Comparison of ENCODE assay signal across 9 mouse cellular contexts in genomic region chr9:107645153-107645510, GRCm38 (mm10). TPM values are rescaled to one million over a fixed set of nuclear protein-coding genes. Genes with fewer than 3 reads are reported as not detected.
A peak's percentile ranks its signal among the peaks of the same experiment; 100 is the strongest.
DNase-seq lines count a peak whose midpoint lies in the region; ATAC-seq and TF ChIP-seq lines count a peak whose summit lies in the region.
"Had no signal": no experiment of that assay in that cellular context is flagged by ENCODE, and none has a peak within 500 bp of the region (broad histone marks: within the 10 kb centered on the region; RNA-seq: fewer than 3 reads in every experiment).

No protein-coding gene starts in this region.

- no peak overlapping the region for H3K4me3 ChIP-seq in heart, embryonic 12.5 days
- H3K4me3 ChIP-seq in heart, adult 2 months = no peak overlapping the region; the same call in 1 of the 2 replicates
- no peak overlapping the region for H3K4me3 ChIP-seq in embryonic facial prominence, embryonic 14.5 days (ENCODE audit: low read depth, low read length)
- H3K4me3 ChIP-seq in midbrain, embryonic 13.5 days (replicated peaks) = no peak overlapping the region

- H3K9me3 ChIP-seq in heart, embryonic 12.5 days (replicated peaks) = no peaks in the 10 kb centered on the region
- no peaks in the 10 kb centered on the region for H3K9me3 ChIP-seq in embryonic facial prominence, embryonic 14.5 days (ENCODE audit: control insufficient read depth, low read length)
- no peaks in the 10 kb centered on the region for H3K9me3 ChIP-seq in midbrain, embryonic 13.5 days

- WGBS in heart, embryonic 12.5 days = 46% methylated on average over 7 of the region's 7 CpGs
- WGBS in heart, adult 2 months = 41% methylated on average over 7 of the region's 7 CpGs
- WGBS in embryonic facial prominence, embryonic 14.5 days = 53% methylated on average over 7 of the region's 7 CpGs
- WGBS in midbrain, embryonic 13.5 days = 59% methylated on average over 7 of the region's 7 CpGs

- peak overlapping the region; percentile 75 for H3K4me2 ChIP-seq in heart, embryonic 12.5 days
- H3K4me2 ChIP-seq in embryonic facial prominence, embryonic 14.5 days (ENCODE audit: low read depth, low read length) = peak overlapping the region; percentile 83
- peak overlapping the region; percentile 58; the same call in 1 of the 2 replicates for H3K4me2 ChIP-seq in midbrain, embryonic 13.5 days (replicated peaks)

- H3K36me3 ChIP-seq in heart, embryonic 12.5 days = no peaks in the 10 kb centered on the region
- no peaks in the 10 kb centered on the region for H3K36me3 ChIP-seq in heart, adult 2 months (ENCODE audit: control insufficient read depth, insufficient read depth, low read length)
- no peaks in the 10 kb centered on the region for H3K36me3 ChIP-seq in embryonic facial prominence, embryonic 14.5 days (ENCODE audit: control insufficient read depth, insufficient read depth, low read length)
- H3K36me3 ChIP-seq in midbrain, embryonic 13.5 days = no peaks in the 10 kb centered on the region

- ATAC-seq in heart, embryonic 12.5 days (ENCODE audit: insufficient number of reproducible peaks, low FRiP score) = no peak
- ATAC-seq in embryonic facial prominence, embryonic 14.5 days (ENCODE audit: low read depth) = no peak
- ATAC-seq in midbrain, embryonic 13.5 days = peak; percentile 17

- H3K27me3 ChIP-seq in heart, embryonic 12.5 days (replicated peaks) = no peaks in the 10 kb centered on the region
- H3K27me3 ChIP-seq in heart, adult 2 months (ENCODE audit: control insufficient read depth, insufficient read depth, low read length) = no peaks in the 10 kb centered on the region
- H3K27me3 ChIP-seq in embryonic facial prominence, embryonic 14.5 days (replicated peaks; ENCODE audit: control insufficient read depth, insufficient read depth, low read length) = no peaks in the 10 kb centered on the region
- H3K27me3 ChIP-seq in midbrain, embryonic 13.5 days = no peaks in the 10 kb centered on the region

- TF ChIP-seq EP300 in heart, adult 2 months (IDR thresholded peaks at IDR 0.05; ENCODE audit: insufficient read depth, low read depth, low read length) = no peak

- peaks cover 15% of the 10 kb centered on the region for H3K4me1 ChIP-seq in heart, embryonic 12.5 days (replicated peaks)
- H3K4me1 ChIP-seq in heart, adult 2 months (ENCODE audit: control insufficient read depth, insufficient read depth, low read length) = peaks cover 6% of the 10 kb centered on the region
- H3K4me1 ChIP-seq in embryonic facial prominence, embryonic 14.5 days (ENCODE audit: control insufficient read depth, insufficient read depth, low read length) = peaks cover 4% of the 10 kb centered on the region; the same call in 1 of the 2 replicates
- peaks cover 38% of the 10 kb centered on the region for H3K4me1 ChIP-seq in midbrain, embryonic 13.5 days (replicated peaks)

- H3K27ac ChIP-seq in heart, embryonic 12.5 days (ENCODE audit: poor library complexity, severe bottlenecking) = no peak overlapping the region
- H3K27ac ChIP-seq in heart, adult 2 months = no peak overlapping the region; the same call in 1 of the 2 replicates
- no peak overlapping the region for H3K27ac ChIP-seq in embryonic facial prominence, embryonic 14.5 days (replicated peaks; ENCODE audit: low read depth, low read length)
- H3K27ac ChIP-seq in midbrain, embryonic 13.5 days = no peak overlapping the region

- peak overlapping the region; percentile 58 for H3K9ac ChIP-seq in heart, embryonic 12.5 days
- H3K9ac ChIP-seq in heart, adult 2 months (ENCODE audit: low read depth, low read length) = no peak overlapping the region
- H3K9ac ChIP-seq in embryonic facial prominence, embryonic 14.5 days (ENCODE audit: low read depth, low read length) = no peak overlapping the region
- peak overlapping the region; percentile 63; the same call in 1 of the 2 replicates for H3K9ac ChIP-seq in midbrain, embryonic 13.5 days (replicated peaks)

- no peak for TF ChIP-seq POLR2A in heart, adult 2 months (IDR thresholded peaks at IDR 0.05; ENCODE audit: insufficient read depth, low read depth, low read length)

- intact Hi-C loops in heart, adult 2 months (cut with DNase I) = loop anchor here (1.0 to 2.0 kb wide), 2 partner anchors 31 to 78 kb away; partner anchors contain the start of gene Hyal2

- no peak for TF ChIP-seq CTCF in heart, adult 2 months (IDR thresholded peaks at IDR 0.05)

- DNase-seq in heart, adult 2 months = no peak
- DNase-seq in embryonic facial prominence, embryonic 14.5 days (ENCODE audit: low spot score) = no peak
- peak; percentile 60 to 64 for DNase-seq in kidney, adult 8-10 months
- DNase-seq in T-cell, adult 2 months (ENCODE audit: low spot score) = no peak
- DNase-seq in MN1 (ENCODE audit: low spot score) = no peak
- no peak for DNase-seq in spleen, postnatal 36 days (ENCODE audit: low spot score in 2 of 2)

- H3K79me2 ChIP-seq in heart, adult 2 months (replicated peaks; ENCODE audit: control insufficient read depth, insufficient read depth, low read length) = no peaks in the 10 kb centered on the region

RNA-seq across cellular contexts. Expression of gene Gnai2, which starts 10.0 kb away (rescaled TPM):
- 404 and 442 TPM in 2 replicates for polyA plus RNA-seq in heart, embryonic 12.5 days (2016; fragmentation: Nextera tagmentation; extraction: Ambion mirVana)
- 100 to 1,000 TPM; 243 to 250 TPM for total RNA-seq in heart, adult 2 months (2021)
- polyA plus RNA-seq in heart, adult 2 months (2012; rRNA removed) = 311 and 386 TPM in 2 replicates
- polyA plus RNA-seq in embryonic facial prominence, embryonic 14.5 days (2014; fragmentation: Nextera tagmentation; extraction: Ambion mirVana) = 380 and 416 TPM in 2 replicates
- 399 and 416 TPM in 2 replicates for polyA plus RNA-seq in midbrain, embryonic 13.5 days (2015; fragmentation: Nextera tagmentation; extraction: Ambion mirVana)

RNA-seq across cellular contexts. Expression of gene Slc38a3, which starts 24.2 kb away (rescaled TPM):
- 2.9 and 3.2 TPM in 2 replicates for polyA plus RNA-seq in heart, embryonic 12.5 days (2016; fragmentation: Nextera tagmentation; extraction: Ambion mirVana)
- 10 to 100 TPM; 71.5 to 88.3 TPM for total RNA-seq in heart, adult 2 months (2021)
- polyA plus RNA-seq in heart, adult 2 months (2012; rRNA removed) = 162 and 314 TPM in 2 replicates
- polyA plus RNA-seq in embryonic facial prominence, embryonic 14.5 days (2014; fragmentation: Nextera tagmentation; extraction: Ambion mirVana) = 7.0 and 7.8 TPM in 2 replicates
- polyA plus RNA-seq in midbrain, embryonic 13.5 days (2015; fragmentation: Nextera tagmentation; extraction: Ambion mirVana) = 18.7 and 22.0 TPM in 2 replicates
- total RNA-seq: hematopoietic stem cell, adult 5-6 weeks had no signal

RNA-seq across cellular contexts. Expression of gene Gnat1, which starts 34.4 kb away (rescaled TPM):
- 0.97 and 1.2 TPM in 2 replicates for polyA plus RNA-seq in heart, embryonic 12.5 days (2016; fragmentation: Nextera tagmentation; extraction: Ambion mirVana)
- not detected for total RNA-seq in heart, adult 2 months (2021)
- not detected in 2 replicates for polyA plus RNA-seq in heart, adult 2 months (2012; rRNA removed)
- 0.79 and 1.5 TPM in 2 replicates for polyA plus RNA-seq in embryonic facial prominence, embryonic 14.5 days (2014; fragmentation: Nextera tagmentation; extraction: Ambion mirVana)
- 2.4 and 2.7 TPM in 2 replicates for polyA plus RNA-seq in midbrain, embryonic 13.5 days (2015; fragmentation: Nextera tagmentation; extraction: Ambion mirVana)
- total RNA-seq: hematopoietic stem cell, adult 5-6 weeks had no signal

RNA-seq across cellular contexts. Expression of gene Sema3b, which starts 36.1 kb away (rescaled TPM):
- polyA plus RNA-seq in heart, embryonic 12.5 days (2016; fragmentation: Nextera tagmentation; extraction: Ambion mirVana) = 10.7 and 11.2 TPM in 2 replicates
- total RNA-seq in heart, adult 2 months (2021) = 10 to 100 TPM; 19.9 to 24.2 TPM
- polyA plus RNA-seq in heart, adult 2 months (2012; rRNA removed) = 33.7 and 39.1 TPM in 2 replicates
- 18.0 and 18.2 TPM in 2 replicates for polyA plus RNA-seq in embryonic facial prominence, embryonic 14.5 days (2014; fragmentation: Nextera tagmentation; extraction: Ambion mirVana)
- 2.3 and 2.7 TPM in 2 replicates for polyA plus RNA-seq in midbrain, embryonic 13.5 days (2015; fragmentation: Nextera tagmentation; extraction: Ambion mirVana)
- total RNA-seq: hematopoietic stem cell, adult 5-6 weeks had no signal

RNA-seq across cellular contexts. Expression of gene Ifrd2, which starts 57.7 kb away (rescaled TPM):
- polyA plus RNA-seq in heart, embryonic 12.5 days (2016; fragmentation: Nextera tagmentation; extraction: Ambion mirVana) = 34.0 and 35.5 TPM in 2 replicates
- total RNA-seq in heart, adult 2 months (2021) = 10 to 100 TPM; 39.9 to 51.4 TPM
- polyA plus RNA-seq in heart, adult 2 months (2012; rRNA removed) = 43.7 and 54.5 TPM in 2 replicates
- 46.7 and 52.3 TPM in 2 replicates for polyA plus RNA-seq in embryonic facial prominence, embryonic 14.5 days (2014; fragmentation: Nextera tagmentation; extraction: Ambion mirVana)
- 13.5 and 14.7 TPM in 2 replicates for polyA plus RNA-seq in midbrain, embryonic 13.5 days (2015; fragmentation: Nextera tagmentation; extraction: Ambion mirVana)

Comparison
In these comparisons a context has a peak if more than half of its experiments do, and no peak if none do; other contexts are left out.
1. H3K9ac ChIP-seq: peak in heart, embryonic 12.5 days (single experiment) and midbrain, embryonic 13.5 days (single experiment); none in heart, adult 2 months (single experiment) and embryonic facial prominence, embryonic 14.5 days (single experiment).
2. DNase-seq: peak in kidney, adult 8-10 months (2 of 2); none in heart, adult 2 months (0 of 2), embryonic facial prominence, embryonic 14.5 days (single experiment), T-cell, adult 2 months (single experiment), MN1 (single experiment) and spleen, postnatal 36 days (0 of 2).
3. Peak in every context shown above with its lines, with median percentiles within 50 percentile points of each other: H3K4me2 ChIP-seq.